Mouse (Mus musculus): ENCODE measurements at regions not wholly inside any gene's neighbourhood (a gene's known extent, or its start where the extent isn't known, plus 50 kb on each side); places are given as distances from the start of the nearest gene placed in this dataset.

DNA sequence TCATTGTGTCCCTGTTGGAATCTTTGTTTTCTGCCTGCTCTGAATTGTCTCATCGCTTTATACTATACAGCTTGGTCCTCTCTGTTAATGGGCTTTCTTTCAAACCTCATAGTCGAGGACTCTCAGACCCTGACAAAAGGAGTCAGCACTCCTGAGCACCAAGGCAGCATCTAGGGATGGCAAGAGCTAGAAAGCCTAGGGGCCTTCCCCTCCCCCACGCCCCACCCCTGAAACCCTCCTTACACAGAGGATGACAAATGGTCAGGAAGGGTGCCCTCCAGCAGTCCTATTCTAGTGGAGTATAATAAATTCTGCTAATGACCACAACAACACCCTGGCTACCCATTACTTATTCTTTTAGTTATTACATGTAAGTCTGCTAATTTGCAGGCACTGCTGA is 74.4 kb downstream of the Tbx19 start:
- CTCF ChIA-PET, result no interaction called here

DNA sequence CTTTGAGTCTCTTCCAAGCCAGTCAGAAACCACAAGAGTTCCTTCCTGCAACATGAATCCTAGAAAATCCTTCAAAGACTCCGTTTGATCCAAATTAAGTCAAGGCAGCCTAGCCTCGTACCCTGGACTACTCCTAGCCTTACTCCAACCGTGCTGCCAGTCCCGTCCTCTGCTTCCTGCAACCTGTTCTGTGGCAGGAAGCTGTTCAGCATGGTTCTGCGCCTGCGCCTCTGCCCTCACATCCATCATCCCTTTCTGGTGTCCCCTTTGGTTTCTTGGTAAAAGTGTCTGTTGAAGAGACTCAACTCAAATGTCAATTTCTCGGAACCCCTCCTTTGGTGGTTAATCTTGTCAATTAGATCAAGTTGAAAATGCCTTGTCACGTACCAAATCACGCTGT is 75.8 kb downstream of the Tbx19 start:
- CTCF ChIA-PET, result no interaction called here

DNA sequence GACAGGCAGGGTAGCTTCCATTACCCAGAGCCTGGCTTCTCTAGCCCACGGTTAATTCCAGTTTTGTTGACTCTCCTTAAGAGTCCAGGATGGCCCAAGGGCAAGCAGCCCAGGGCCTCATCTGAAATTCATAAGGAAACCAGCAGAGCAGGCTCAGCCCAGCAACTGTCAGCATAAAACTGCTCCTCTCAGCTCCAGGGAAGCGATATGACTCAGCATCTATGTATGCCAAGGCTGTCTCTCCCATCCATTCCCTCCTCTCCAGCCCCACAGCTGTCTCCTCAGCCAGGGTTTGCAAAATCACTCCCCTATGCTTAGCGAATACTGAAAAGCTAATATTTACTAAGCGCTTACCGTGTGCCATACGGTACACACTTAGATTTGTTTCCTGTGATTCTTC is 76.4 kb downstream of the Tbx19 start:
- CTCF ChIA-PET, result no interaction called here

DNA sequence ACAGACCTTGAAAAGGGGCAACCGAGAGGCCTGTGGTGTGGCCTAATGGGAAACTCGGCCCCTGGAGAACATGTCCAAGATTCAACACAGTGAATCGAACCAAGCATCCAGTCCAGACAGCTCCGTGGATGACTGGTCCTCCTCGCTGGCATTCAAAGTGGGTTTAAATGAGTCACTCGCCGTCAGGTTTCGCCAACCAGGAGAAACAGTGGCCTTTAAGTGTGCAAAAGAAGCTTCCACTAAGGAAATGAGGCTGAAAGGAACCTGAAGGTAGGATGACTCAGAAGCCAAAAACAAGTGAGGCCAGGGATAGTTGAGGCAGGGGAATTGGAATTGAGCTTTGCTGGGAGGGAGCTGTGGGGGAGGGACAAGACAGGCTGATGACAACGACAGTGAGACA is 80.2 kb downstream of the Tbx19 start:
- CTCF ChIA-PET, result no interaction called here

DNA sequence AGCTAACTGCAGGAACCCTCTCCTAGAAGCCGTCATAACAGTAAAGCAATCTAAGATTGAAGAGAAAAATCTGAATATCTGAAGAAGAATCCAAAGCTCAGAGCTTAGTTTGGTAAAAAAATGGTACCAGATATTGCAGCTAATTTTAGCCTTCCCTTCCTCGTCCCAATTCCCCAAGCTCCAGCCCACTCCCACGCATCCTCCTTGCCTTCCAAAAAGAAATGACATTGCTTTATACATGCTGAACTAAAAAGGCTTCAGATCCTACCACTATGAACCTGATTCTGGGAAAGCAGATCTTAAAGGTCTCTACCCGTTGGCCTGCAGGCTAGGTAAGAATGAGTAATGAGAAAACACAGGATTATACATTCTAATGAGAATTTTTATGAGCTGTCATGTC is 83.3 kb downstream of the Tbx19 start:
- CTCF ChIA-PET, result no interaction called here

DNA sequence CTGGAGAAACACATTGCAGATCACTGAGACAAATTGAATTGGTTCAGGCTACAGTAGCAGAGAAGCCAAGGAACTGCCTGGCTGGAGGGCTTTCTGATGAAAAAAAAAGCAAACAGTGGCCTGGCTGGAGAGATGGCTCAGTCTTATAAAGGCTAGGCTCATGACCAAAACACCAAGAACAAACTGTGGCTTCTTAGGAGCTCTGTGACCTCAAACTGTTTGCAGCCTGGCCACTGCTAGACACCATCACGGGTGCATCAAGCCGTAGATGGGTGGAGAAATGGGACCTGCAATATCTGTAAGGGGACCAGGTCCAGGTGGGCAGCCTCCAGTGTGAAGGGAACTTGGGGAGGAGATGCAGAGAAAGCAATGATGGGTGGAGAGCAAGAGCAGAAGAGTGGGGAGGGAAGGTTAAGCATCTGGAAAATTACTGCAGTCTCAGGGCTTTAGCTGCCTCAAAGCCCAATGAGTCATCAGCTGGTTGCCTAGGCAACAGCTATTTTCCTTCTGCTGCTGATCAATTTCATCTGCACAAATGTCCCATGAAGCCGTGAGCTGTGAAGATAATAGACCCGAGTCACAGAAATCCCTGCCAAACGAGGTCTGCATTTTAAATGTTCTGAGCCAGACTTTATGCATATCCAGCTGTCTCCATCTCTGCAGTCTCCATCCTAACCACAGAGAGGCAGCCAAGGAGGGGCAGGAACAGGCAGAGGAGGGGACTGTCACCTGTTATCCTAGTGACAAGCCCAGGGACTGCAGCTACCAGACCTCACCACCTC is 85.1 kb downstream of the Tbx19 start:
- CTCF ChIA-PET, result interaction anchor here (0.6 kb wide), 1 partner anchor 414 kb away, joined by 5 read pairs; no protein-coding TSS in a partner anchor

DNA sequence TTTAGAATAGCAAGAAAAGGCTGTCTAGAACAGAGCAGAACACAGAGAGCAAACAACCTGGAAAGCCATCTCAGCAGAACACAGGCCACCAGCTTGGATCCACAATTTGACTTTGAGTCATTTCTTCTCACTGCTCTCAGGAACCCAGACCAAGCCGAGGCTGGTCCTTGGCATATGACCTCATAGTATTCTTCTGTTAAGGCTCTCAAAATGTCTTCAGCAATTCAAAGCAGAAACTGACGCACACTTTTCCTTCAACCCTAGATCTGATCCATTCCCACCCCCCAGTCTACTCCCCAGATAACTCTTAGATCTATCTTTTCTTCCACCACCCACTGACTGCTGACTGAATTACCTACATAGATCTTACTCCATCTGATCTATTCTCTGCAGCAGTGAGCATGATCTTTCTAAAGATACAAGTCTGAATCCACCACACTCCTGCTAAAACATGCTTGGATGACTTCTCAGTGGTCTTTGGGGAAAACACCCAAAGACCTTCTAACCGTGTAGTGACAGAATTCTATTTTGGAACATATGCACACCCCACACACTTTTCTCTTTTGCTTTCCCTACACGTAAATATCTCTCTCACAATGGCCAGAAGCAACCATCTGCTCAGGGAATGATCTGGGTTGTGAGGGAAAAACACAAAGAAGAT is 88.6 kb downstream of the Tbx19 start:
- CTCF ChIA-PET, result no interaction called here

DNA sequence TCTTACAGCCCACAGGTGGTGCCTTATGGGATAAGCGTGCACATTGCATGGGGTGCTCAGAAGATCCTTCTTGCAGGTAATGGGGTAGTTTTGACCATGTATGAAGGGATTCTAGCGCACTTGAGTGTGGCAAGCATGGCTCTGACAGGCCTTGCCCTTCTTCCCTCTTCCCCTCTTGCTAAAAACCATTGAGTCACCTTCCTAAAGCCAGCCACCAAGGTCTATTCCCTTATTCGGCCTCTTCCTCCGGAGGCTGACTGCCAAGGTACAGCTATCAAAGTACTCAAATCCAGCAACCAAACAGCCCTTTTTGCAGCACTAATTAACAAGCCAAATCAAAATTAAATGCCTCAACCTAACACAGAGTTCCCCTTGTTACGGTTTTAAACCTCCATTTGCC is 95.6 kb downstream of the Tbx19 start:
- CTCF ChIA-PET, result no interaction called here

DNA sequence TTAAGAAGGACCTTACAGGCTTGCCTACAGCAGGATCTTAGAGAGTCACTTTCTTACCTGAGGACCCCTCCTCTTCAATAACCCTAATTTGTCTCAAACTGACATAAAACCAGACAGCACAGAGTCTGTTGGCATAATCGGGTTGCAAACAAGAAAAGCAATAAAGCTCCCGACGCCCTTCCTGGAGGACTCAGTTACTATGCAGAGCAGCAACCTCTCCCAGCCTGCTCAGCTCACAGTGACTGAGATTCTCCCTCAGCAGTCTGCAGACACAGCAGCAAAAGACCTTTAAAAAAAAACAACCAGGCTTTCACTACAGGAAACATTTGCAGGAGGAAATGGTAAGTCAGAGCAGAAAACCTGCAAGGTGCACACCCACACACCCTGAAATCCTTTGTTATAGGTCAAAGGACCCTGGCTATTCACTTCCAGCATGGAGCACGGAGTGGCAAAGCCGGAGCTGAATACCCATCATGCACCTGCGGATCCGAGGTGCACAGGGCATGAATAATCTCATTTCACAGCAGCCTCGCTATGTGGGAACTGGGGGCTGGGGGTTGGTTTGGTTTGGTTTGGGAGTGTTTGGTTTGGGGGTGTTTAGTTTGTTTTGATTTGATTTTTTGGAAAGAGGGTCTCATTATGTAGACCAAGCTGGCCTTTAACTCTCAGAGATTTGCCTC is 97.6 kb downstream of the Tbx19 start:
- CTCF ChIA-PET, result no interaction called here

DNA sequence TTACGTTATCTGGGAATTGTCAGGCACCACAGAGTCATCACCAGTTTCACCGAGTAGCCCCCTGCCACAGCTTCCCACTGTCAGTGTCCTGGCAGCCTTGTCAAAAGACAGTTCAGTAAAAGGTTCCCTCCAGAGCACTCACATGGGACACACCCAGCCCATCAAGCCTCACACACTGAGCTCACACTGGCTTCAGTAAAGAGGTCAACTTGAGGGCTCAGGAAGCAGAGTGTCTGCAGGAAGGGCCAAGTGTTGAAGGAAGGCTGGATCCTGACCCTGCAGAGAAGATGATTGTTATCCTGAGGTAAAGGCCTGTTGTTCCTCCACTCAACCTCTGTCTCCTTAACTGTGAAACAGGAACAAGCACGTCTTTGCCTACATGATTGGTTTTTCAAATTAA is 99.2 kb downstream of the Tbx19 start:
- CTCF ChIA-PET, result no interaction called here

DNA sequence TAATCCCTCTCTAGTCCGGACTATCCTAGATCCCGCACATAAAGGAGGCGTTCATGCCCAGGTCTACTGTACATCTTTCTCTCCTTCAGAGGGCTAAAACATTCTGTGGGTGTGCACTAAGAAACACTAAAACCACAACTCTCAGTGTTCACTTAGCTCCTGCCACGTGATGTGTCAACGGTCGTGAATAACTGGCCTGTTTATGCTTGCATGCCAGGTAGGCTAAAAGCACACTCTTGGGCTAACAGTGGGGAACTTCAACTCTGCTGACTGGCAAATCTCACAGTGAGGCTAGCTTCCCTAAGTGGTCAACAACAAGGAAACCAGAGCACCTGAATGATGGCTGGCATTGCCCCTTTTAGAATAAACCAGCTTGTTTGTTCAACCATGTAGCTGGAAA is 106.3 kb downstream of the Tbx19 start:
- CTCF ChIA-PET, result no interaction called here

DNA sequence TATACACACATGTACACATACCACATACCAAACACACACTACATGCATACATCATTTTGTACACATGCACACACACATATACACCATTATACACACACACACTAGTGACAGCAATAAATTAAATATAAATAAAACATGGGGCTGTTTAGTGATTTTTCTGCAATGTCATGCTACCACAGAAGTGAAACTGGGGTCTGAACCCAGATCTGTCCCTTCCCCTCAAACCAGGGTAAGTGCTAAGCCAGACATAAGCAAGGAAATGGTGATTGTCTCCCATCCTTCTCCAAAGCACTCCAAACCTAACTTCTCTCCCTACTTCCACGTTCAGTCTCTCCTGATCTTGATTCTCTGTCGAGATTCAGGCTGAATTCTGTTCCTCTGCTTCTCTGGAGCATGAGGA is 109.3 kb downstream of the Tbx19 start:
- CTCF ChIA-PET, result no interaction called here

DNA sequence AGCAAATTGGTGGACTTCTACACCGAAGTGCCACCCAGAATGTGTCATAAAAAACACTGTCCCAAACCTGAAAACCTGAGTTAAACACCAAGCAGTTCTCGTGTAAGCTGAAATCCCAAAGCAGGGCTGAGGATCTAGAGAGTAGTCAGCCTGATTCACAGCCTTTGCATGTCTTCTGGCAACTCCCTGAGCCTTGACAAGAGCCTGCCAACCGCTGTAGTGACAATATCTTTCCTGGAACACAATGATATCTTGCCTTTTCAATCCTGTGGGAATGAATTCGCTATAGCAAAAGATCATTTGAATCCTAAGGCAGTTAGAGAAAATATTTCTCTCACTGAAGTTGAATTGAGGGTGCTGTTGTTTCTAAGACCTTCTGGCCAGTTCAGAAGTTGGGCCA is 110.4 kb downstream of the Tbx19 start:
- CTCF ChIA-PET, result no interaction called here

DNA sequence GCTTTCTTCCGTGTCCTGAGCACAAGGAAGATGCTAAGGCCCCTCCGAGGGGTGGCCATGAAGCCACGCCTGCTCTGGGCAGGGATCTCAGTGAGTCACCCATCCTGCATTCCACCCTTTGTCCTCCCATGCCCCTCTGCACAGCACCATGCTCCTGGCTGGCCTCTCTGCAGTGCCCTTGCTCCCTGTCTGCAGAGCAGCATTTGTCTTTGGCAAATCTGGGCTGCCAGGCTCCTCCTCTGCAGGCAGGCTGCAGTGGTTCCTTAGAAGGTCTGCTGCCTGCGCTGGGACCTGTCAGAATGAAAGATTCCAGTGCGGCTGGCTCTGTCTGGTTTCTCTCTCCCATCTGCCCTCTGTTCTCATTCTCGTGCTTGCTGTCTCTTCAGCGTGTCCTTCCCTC is 111.3 kb upstream of the Xcl1 start:
- CTCF ChIA-PET, result no interaction called here

DNA sequence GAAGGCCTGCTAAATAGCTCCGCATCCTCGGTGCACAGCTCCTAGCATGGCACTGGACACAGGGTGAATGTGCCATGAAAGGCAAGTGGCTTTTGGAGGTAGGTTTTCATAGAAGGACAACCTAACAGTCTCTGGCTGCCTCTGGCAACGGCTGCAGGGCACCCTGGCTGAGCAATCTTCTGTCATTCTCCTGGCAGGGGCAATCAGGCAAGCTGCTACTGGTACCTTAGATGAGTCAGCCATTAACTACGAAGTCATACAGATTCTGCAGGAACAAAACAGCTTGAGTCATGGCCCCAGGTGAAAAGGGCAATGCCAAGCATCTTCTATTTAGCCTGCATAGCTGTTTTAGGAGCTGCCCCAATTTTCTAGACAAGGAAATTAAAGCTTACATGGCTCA is 110.7 kb upstream of the Xcl1 start:
- CTCF ChIA-PET, result no interaction called here

DNA sequence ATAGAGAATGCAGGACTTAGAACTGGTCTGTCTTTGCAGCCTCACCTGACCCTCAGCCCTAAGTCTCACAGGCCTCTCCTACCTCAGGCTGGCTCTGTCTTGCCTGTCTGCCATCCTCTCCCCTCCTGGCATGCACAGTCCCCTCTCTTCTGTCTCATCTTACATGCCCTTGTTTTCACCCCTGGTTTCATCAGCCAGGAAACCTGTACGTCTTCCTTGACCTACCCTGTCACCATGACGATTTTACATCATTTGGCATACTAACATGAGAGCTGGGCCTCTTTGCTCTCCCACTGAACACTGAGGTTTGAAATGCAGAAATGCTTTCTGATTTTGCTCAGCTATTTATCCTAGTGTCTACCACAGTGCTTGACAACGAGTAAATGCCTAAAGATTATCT is 108.0 kb upstream of the Xcl1 start:
- CTCF ChIA-PET, result interaction anchor here (0.5 to 0.7 kb wide), 2 partner anchors 80 to 727 kb away, joined by 4 read pairs; no protein-coding TSS in a partner anchor

DNA sequence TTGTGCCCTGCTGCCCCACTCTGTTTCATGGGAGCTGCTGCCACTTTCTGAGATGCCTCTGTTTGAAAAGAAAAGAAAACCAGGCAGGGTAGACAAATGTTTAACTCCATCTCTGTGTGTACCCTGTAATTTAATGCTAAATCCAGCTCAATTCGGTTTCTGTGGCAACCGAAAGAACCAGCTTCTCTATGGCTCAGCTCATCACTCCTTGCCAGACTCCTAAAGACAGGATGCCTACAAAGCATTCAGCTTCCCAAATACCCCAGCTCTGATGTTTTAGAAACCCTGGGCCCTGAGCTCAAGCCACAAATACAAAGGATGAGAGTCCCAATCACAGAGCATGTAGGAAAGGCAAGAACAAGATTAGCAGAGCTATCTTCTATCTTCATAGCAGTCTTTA is 106.8 kb upstream of the Xcl1 start:
- CTCF ChIA-PET, result no interaction called here

DNA sequence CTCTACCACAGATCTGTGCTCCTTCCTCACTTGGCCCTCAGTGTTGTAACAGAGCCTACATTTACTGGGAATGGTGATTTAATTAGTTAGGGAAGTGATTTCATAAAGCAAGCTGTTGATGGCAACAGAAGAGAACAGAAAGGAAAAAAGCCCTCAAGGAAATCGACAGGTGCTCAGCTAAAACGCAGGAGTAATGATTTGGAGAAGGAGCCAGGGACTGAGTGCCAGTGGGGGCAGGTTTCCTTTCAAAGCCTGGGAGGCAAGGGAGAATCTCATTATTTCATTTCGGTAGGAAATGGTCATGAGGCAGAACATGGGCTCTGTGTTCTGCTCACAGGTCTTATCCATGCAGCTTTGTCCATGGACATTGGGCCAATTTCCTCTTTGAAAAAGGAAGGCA is 101.3 kb upstream of the Xcl1 start:
- CTCF ChIA-PET, result no interaction called here

DNA sequence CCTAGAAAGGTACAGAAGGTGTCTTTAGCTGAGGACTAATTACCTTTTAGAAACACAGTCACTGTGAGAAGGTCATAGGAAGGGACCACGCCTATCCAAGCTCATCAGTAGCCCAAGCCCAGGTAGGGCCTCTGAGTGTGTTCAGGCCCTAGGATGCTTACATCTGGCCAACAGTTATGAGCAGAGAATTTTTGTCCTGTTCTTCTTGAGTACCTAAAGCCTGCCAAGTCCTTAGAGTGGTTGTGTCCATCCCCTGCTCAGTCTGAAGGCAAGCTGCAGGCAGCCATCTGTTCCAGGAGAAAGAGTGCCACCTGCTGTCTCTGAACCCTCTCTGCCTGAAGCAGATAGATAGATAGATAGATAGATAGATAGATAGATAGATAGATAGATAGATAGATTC is 100.3 kb upstream of the Xcl1 start:
- CTCF ChIA-PET, result no interaction called here

DNA sequence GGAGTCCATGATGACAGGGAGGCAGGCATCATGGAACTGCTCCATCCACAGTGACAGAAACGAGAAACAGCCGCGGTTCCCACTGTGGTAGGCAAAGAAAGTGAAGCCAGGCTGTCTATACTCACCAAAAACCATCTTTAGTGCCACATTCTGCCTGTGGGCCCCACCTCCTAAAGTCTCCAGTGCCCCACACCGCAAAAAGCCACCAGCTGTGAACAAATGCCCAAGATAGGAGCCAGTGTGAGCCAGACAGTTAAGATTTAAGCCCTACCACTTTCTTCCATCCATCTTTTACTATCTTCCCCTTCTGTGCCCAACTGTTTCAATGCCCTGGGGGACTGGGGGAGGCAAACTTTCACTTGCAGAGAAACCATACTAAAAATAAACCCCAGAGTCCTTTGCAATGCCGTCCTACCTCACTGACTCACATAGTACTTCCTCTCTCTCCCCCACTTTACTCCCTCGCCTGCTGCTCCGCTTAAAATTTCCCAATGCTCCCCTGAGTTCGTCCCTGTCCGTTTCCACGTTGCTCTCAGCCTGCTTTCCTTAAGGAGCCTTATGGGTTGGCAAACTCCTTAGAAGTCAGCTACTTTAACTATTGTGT is 85.7 kb upstream of the Xcl1 start:
- CTCF ChIA-PET, result no interaction called here

DNA sequence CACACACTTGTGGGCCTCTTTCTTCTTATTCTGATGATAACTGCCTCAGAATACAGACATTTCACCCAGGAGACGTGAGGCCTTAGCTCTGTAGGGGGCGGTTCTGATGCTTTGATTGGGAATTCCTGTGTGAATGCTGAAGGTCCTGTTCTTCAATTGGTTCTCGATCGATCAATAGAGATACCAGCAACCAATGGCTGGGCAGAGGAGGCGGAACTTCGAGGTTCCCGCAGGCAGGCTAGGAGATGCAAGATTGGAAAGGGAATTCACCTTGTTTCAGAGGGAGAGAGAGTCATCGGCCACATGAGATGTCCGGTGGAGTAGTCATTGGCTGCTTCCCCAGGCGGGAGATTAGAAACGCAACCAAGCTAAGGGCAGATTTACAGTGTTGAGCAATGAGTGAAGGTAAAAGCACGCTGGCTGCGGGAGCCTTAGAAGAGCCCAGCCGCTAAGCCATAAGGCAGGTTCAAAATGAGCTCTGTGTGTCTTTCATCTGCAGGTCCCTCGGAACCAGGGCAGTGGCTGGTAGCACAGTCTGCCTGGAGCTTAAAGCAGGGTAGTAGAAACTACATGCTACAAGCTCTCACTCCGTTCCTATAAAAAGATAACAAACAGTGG is 83.5 kb upstream of the Xcl1 start:
- CTCF ChIA-PET, result no interaction called here

DNA sequence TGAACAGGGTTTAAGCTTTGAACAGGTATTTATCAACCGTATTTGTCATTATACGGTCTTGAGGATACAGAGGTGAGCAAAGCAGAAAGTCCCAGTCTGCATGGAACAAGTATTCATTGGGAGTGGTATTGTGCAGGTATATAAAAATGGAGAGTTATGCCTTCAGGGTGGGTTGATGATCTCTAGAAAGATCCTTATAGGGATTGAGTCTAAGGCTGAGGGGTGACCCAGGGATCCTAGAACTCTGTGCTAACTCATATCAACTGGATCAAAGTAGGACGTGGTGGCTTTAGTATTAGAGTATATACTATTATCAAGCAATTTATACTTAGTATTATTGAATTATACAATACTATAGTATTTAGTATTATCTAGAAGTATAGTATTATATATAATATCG is 82.9 kb upstream of the Xcl1 start:
- CTCF ChIA-PET, result no interaction called here

DNA sequence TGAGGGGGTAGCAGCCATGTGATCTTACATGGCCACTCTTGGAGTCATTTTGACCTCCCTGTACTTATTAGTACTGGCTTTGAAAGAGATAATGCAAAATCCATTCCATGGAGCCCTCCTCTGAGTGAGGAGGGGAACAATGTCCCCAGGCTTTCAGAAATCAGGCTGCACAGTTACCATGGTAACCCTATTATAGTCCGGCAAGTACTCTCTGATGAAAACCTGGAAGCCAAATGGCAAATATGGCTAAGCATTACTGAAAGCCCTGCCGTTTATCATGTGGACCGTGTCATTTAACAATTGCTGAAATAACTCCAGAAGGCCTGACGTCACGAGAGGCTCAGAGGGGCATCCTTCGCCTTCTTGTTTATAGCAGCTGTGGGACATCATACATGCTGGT is 82.5 kb upstream of the Xcl1 start:
- CTCF ChIA-PET, result no interaction called here
